Mouse (Mus musculus) T-helper 2 cell (primary cell): Measurements from ENCODE around the gene Pakap.

ENCODE experiments used
- in situ Hi-C: fragments of 300-600 bp; cut with MboI, MseI; formaldehyde crosslinking; loops from one replicate; pipeline ENCODE4 v1.15.1; 2025; ENCODE audit warnings: high pct_unique_total_duplicates

Pakap gene

GRCm38 (mm10) chr4:57755085-57755484 is 187.1 kb downstream of the Pakap start:
- in situ Hi-C loops = no loop called here

DNA sequence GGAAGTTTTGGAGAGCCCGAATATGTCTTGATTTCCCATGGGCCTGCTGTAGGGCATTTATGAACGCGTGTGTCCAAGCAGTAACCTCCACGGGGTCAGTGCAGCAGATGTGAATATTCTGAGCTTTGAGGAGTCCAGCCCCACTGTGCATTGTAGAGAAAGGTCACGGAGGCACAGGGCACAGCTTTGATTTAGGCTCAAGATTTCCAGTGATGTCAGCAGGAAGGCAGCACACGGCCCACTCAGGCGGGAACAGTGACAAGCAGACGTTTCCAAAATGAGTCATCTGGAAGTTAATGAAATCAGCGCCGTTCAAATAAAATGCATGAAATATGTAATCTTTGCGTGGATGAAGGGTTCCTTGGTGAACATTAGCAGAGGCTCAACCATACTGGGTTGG is 190.0 kb downstream of the Pakap start:
- in situ Hi-C loops = no loop called here

DNA sequence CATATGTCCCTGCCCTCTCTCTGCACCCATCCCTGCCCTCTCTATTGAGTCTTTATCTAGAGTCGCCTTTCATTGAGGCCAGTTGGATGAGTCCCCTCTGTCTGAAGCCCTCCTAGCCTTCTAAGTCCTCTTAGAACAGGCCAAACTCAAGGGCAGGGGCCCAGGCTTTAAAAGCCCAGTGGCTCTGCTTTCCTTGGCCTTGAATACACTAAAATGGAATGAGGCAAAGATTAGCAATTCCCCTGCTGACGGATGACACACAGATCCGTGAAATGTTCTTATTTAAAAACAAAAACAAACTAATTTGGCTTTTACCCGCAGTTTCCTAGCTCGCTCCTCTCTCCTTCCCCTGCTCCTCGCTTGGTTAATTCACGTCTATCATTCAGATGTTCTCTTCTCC is 194.4 kb downstream of the Pakap start:
- in situ Hi-C loops = no loop called here

- in situ Hi-C loops = no loop called here
These were observed 196.4 kb downstream of the Pakap start for GRCm38 (mm10) chr4:57764392-57764791.

DNA sequence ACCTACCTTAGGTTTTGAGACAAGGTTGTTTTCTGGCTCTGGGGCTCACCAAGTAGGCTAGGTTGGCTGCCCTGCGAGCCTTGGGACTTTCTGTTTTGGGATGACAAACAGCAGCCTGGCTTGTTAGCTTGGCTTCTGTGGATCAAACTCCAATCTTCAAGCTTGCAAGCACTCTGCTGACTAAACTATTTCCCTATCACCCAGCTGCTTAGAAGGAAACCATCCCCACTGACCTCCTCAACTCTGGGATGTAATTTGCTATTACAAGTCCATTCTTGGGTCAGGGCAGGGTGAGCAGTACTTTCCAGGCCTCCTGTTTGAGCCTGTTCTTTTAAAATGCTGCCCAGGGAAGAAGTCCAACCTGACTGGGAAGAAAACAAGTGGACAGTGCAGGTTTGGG is 196.9 kb downstream of the Pakap start:
- in situ Hi-C loops = no loop called here

- in situ Hi-C loops = no loop called here
These were observed 197.8 kb downstream of the Pakap start for GRCm38 (mm10) chr4:57765806-57766205.

- in situ Hi-C loops = no loop called here
These were observed 201.0 kb downstream of the Pakap start for GRCm38 (mm10) chr4:57769007-57769406.

DNA sequence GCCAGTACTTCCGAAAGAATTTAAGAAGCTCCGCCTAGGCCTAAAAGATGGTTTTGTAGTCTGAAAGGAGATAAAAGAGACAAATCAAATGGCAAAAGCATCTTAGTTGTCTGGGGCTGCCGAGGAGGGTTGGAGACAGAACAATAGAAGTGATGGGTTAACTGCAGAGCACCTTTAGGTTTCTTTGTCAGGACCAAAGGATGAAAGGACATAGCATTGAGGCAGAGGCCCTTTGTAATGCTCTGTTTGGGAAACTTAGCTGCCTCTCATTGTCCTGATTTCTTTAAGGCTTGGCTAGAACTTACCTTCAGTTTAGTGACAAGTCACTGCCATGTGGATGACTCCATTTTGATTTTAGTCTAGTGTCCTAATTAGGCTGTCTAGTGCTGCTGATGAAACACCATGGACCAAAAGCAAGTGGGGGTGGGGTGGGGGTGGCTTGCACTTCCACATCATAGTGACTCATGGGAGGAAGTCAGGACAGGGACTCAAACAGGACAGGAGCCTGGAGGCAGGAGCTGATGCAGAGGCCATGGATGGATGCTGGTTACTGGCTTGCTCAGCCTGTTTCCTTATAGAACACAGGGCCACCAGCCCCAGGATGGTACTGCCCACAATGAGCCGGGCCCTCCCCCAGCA is 202.3 kb downstream of the Pakap start:
- in situ Hi-C loops = no loop called here

DNA sequence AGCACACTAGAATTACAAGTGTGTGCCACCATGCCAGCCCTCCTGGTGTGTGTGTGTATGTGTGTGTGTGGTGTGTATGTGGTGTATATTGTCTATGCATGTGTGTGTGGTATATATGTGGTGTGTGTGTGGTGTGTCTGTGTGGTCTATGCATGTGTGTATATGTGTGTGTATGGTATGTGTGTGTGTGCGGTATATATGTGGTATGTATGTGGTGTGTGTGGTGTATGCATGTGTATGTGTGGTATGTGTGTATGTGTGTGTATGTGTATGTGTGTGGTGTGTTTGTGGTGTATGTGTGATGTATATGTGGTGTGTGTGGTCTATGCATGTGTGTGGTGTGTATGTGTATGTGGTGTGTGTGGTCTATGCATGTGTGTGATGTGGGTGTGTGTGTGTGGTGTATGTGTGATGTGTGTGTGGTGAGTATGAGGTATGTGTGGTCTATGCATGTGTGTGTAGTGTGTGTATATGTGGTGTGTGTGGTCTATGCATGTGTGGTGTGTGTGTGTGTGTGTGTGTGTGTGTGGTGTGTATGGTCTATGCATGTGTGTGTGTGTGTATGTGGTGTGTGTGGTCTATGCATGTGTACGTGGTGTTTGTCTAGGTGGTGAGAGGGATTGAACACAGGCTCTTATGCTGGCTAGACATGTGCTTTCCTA is 203.7 kb downstream of the Pakap start:
- in situ Hi-C loops = no loop called here

DNA sequence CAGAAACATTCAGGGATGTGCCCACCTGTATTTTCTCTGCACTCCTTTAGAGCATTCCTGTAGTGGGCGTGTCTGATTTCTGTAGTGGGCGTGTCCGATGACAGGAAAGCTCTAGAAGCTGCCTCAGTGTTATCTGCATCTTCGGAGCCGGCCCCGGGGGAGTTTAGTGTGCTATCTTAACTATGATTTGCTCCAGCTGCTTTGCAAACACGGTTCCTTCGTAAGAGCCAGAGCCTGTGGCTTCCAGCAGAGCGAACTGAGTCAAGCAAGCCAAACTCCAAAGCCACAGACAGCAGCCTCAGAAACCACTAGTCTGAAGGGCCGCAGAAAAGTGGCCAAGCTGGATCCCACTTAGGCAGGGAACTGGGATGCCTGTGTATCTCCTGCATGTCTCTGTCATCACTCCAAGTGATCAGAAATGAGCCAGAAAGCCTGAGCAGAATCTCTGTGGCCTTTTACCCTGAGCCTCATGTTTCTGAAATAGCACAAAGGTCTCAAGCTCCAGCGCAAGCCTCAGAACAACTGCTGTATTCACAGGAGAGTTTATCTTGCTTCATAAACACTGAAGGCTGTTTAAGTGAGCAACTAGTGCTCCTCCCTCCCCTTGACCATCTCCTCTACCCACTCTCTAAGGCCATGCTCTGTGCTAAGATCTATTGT is 205.0 kb downstream of the Pakap start:
- in situ Hi-C loops = no loop called here

DNA sequence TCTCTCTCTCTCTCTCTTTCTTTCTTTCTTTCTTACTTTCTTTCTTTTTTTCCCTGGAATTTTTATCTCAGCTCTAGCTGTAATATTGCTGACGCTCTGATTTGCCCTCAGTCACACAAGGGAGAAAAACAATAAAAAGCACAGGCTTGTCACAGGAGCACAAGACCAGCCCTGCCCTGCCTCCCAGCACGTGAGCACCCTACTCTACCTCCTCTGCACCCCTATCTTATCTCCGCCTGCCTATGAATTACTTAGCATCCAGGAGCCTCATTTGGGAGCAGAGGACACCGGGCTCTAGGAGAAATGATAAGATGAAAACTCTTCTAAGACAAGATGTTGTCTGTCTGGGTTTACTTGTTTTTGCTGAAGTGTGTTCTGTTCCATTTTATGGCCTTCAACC is 206.5 kb downstream of the Pakap start:
- in situ Hi-C loops = no loop called here

DNA sequence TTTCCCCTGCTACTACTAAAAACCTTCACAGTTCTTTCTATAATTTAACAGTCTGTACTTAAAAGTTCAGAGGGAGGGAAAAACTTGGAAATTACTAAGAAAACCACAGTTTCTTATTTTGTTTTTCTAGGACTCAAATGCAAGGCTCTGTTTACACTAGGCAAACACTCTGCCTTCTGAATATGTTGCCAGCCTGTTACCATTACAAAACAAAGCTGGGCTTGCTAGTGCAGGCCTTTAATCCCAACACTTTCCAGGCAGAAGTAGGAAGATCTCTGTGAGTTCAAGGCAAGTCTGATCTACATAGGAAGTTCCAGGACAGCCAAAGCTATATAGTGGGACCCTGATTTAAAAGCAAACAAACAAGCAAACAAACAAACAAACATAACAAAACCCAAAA is 207.6 kb downstream of the Pakap start:
- in situ Hi-C loops = loop anchor here (5.0 kb wide), 1 partner anchor 98 kb away; no protein-coding TSS in a partner anchor

DNA sequence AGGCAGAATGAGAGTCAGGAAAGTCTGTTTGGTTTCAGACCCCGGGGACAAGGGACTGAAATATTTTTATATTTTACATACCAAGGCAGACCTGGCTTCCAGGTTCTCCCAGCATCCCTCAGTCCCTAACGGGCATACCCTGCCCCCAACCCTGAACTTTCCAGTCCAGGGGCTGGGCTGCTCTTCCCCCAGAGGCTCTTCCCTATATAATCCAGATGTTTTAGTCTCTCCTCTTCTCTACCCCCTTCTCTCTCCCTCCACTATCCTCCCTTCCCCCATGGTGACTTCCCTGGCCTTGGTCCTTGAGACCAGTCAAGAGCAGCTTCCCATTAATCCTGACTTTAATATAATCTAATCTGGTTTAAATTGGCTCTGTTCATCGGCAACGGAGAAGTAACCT is 212.4 kb downstream of the Pakap start:
- in situ Hi-C loops = no loop called here

DNA sequence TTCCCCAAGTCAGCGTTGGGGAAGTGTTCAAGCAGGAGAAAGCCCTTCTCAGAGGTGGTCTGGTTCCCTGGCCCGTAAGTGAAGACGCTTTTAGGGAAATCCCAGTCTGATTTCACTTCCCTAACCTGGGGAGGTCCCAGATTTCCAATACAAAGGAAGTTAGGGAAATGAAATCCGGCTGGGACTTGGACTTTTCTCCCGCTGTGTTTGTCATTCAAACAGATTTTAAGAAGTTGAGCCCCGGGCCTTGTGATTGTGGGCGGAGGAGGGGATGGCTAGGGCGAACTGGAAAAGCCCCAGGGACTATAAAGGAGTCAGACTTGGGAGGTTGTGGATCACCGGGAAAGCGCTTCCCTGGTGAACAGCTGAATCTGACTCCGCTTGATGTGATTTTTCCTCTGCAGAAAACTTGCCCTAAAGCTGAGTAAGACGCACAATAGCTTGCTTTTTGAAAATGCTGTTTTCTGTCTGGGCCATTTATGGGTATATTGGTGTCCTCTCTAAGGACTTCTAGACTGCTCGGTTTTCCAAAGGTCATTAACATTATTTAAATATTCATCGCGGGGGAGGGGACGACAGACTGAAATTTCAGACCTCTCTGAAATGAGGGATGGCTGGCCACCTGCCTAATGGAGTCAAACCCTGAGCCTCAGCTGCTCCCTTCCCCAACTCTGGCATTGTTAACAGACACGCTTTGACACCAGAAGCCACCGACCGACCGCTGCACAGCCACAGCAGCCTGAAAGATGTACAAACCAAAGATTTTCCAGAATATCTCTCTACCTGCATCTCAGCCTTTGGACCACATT is 213.1 kb downstream of the Pakap start:
- in situ Hi-C loops = no loop called here

GRCm38 (mm10) chr4:57781994-57782393 is 214.0 kb downstream of the Pakap start:
- in situ Hi-C loops = no loop called here

- in situ Hi-C loops = no loop called here
These were observed 214.8 kb downstream of the Pakap start for GRCm38 (mm10) chr4:57782549-57783390.

DNA sequence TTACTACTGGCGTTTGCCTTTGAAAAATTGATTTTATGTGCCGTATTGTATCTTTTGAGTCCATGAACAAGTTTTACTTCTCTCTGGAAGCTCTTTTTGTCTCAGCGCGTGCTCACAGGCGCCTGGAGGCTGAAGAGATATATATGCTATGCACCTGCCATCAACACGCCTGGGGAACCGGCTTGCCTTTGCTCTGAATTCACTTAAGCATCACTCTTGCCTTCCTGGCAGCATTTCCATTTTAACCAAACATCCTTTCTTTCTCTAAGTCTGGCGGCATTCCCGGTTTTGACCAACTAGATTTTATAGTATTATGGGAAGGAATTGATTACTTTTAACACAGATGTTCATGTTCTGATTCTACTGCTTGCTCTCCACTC is 215.4 kb downstream of the Pakap start:
- in situ Hi-C loops = no loop called here

DNA sequence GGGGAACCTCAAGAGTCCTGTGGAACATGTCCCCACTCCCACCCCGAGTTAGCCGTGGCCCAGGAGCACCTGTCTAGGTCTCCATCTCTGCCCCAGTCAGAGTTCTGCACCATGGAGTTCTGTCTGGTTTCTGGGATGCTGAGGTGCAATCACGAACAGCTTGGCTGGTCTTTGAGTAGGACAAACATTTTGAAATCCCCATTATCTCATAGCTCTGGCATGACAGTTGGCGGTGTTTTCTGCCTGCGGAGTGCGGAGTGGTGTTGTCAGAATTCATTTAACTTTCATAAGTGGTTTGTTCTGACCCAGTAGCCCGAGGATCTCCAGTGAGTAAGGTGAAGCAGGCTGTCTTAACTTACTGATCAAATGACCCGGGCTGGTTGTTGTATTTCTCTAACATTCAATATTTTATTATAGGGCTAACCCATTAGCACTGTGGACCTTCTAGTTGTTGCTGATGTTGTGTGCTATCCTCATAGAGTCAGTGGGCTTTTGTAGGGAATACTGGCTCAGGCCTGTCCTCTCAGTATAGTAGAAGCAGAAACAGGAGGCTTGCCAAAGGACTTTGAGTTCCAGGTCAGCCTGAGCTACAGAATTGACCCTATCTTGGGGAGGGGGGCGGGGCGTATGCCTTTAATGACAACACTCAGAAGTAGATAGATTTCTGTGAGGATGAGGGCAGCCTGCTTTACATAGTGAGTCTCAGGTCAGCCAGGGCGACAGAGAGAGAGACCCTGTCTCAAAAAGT is 216.0 kb downstream of the Pakap start:
- in situ Hi-C loops = no loop called here

DNA sequence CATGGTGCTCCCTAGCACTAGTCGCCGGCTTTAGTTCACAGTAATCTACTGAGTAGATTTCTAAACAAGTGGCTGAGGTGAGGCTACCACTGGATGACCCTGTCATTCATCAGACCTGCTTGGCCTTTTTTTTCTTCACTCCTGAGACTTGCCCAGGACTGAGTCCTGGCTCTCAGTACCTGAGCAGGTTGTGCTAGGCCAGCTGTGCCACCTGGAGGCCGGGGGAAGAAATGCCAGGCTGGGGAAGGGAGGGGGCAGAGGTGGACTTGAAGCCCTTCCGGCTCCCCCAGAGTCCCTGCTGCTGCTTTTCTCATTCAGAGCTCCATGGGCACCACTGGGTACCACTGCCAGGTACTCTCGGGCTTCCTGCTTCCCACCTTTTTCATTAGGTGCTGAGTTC is 220.7 kb downstream of the Pakap start:
- in situ Hi-C loops = loop anchor here (5.0 kb wide), 1 partner anchor 56 kb away; no protein-coding TSS in a partner anchor

DNA sequence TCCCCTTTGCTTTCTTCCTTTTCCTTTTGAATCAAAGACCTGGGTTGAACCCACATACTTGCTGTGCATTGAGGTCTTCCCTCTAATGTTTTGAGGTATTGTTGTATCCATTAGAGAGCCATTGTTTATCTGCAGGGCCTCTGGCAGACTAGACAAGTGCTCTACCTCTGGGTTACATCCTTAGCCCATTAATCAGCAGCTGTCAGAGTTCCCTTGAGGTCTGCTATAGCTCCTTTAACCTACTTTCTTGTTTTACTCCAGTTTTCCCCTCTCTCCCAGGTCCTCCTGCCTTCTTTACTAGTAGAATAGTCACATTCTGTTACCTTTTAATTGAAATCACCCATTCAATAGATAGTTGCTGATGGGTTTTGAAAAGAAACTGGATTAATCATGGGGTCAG is 221.1 kb downstream of the Pakap start:
- in situ Hi-C loops = loop anchor here (5.0 kb wide), 1 partner anchor 57 kb away; no protein-coding TSS in a partner anchor
